Mouse (Mus musculus) lung, embryonic 14.5 days (tissue): ENCODE data around the gene Gm21725. TPM values are rescaled to one million over a fixed set of nuclear protein-coding genes. Genes with fewer than 3 reads are reported as not detected.
"Not testable (repeated sequence)": the region's sequence is repeated elsewhere in the genome, so short reads cannot be mapped to it uniquely, and the experiment has no call there.

Experiments
- ATAC-seq: fragments of 200-750 bp; cut with Nextera tagmentation; 2 replicates; pipeline ENCODE4 v1.8.0; 2017; ENCODE audit warnings: mild to moderate bottlenecking, moderate TSS enrichment, moderate library complexity; ENCODE audit not compliant: insufficient read depth
- DNase-seq: peaks from one replicate; pipeline ENCODE4 v3.0.0-alpha.2; 2015
- H3K27ac ChIP-seq: fragments of 300-500 bp; sonication (generic); 2 replicates; pipeline ENCODE4 v1.5.1; 2014; ENCODE audit warnings: low read depth, mild to moderate bottlenecking, moderate library complexity
- H3K27me3 ChIP-seq: fragments of 300-500 bp; sonication (generic); 2 replicates; pipeline ENCODE4 v1.6.1; 2014; ENCODE audit warnings: low read length, control low read depth; ENCODE audit not compliant: insufficient read depth
- H3K36me3 ChIP-seq: fragments of 300-500 bp; sonication (generic); 2 replicates; pipeline ENCODE4 v1.6.1; 2014; ENCODE audit warnings: control low read depth; ENCODE audit not compliant: insufficient read depth
- H3K4me1 ChIP-seq: fragments of 300-500 bp; sonication (generic); 2 replicates; pipeline ENCODE4 v1.6.1; 2014; ENCODE audit warnings: antibody characterized with exemption, control low read depth; ENCODE audit not compliant: insufficient read depth
- H3K4me2 ChIP-seq: fragments of 300-500 bp; sonication (generic); 2 replicates; pipeline ENCODE4 v1.6.1; 2014; ENCODE audit warnings: mild to moderate bottlenecking
- H3K4me3 ChIP-seq: fragments of 300-500 bp; sonication (generic); 2 replicates; pipeline ENCODE4 v1.5.1; 2014; ENCODE audit warnings: low read depth, low read length
- H3K9ac ChIP-seq: fragments of 300-500 bp; sonication (generic); 2 replicates; pipeline ENCODE4 v1.6.1; 2014
- H3K9me3 ChIP-seq: fragments of 300-500 bp; sonication (generic); 2 replicates; pipeline ENCODE4 v1.6.1; 2016; ENCODE audit warnings: low read depth, low read length, control low read depth
- WGBS: fragments of 180-500 bp; shearing (Covaris S2); extraction: QIAGEN DNeasy Blood & Tissue Kit; methylation state at CpG from one replicate; pipeline ENCODE4 v1.1.7; 2014; 5-methylcytosine and 5-hydroxymethylcytosine counted together
- polyA plus RNA-seq: library from polyadenylated mRNA; unstranded; fragments of >200 nt; fragmentation: Nextera tagmentation; extraction: Ambion mirVana; gene quantifications from 2 replicates; pipeline ENCODE4 v1.2.1, GENCODE M21; 2014

The Gm21725 gene
- polyA plus RNA-seq = not detected in 2 replicates

GRCm38 (mm10) chrY:13348963-13349362 is at the start of gene Gm21725:
Gene Gm21725, minus strand, starts transcription at chrY:13349063.
- H3K9ac ChIP-seq, ATAC-seq, H3K4me3 ChIP-seq, H3K4me2 ChIP-seq, H3K27ac ChIP-seq, H3K27me3 ChIP-seq, H3K36me3 ChIP-seq, H3K9me3 ChIP-seq, DNase-seq, H3K4me1 ChIP-seq: not testable (repeated sequence)
- WGBS = no CpG with 5 or more reads among the region's 3 CpGs

Other genes with a start within 250 kb of the Gm21725 start
- gene Gm21891, start 215.6 kb downstream of the Gm21725 start, polyA plus RNA-seq = not detected in 2 replicates
- gene Gm21425, start 187.1 kb downstream of the Gm21725 start, polyA plus RNA-seq = not detected in 2 replicates
- not detected in 2 replicates for gene Gm21828, start 125.1 kb downstream of the Gm21725 start, polyA plus RNA-seq
- not detected in 2 replicates for gene Gm21440, start 96.7 kb downstream of the Gm21725 start, polyA plus RNA-seq
- not detected in 2 replicates for gene Gm21454, start 96.6 kb downstream of the Gm21725 start, polyA plus RNA-seq
- gene Gm21866, start 116.5 kb upstream of the Gm21725 start, polyA plus RNA-seq = not detected in 2 replicates
- gene Gm20773, start 145.0 kb upstream of the Gm21725 start, polyA plus RNA-seq = not detected in 2 replicates